Mouse (Mus musculus): ENCODE measurements around the gene Bcan.

Gene Bcan

GRCm38 (mm10) chr3:87996971-87997614 lies 2.9 kb downstream of the Bcan start:
- DNase-seq, result no peak

- DNase-seq, result no peak
These were observed 3.6 kb downstream of the Bcan start for GRCm38 (mm10) chr3:87996401-87996800.

GRCm38 (mm10) chr3:87995331-87995730 lies 4.7 kb downstream of the Bcan start:
- DNase-seq, result no peak

- no peak for DNase-seq
These were observed 6.6 kb downstream of the Bcan start for GRCm38 (mm10) chr3:87993436-87993835.

- no peak for DNase-seq
These were observed 10.1 kb downstream of the Bcan start for GRCm38 (mm10) chr3:87989935-87990334.

- no peak for DNase-seq
These were observed 12.0 kb downstream of the Bcan start for GRCm38 (mm10) chr3:87988068-87988467.

GRCm38 (mm10) chr3:87987633-87988032 lies 12.4 kb downstream of the Bcan start:
- DNase-seq, result no peak

- peak; percentile 79 for DNase-seq
These were observed 13.2 kb downstream of the Bcan start for GRCm38 (mm10) chr3:87986868-87987267.

GRCm38 (mm10) chr3:87985505-87986320 lies 14.3 kb downstream of the Bcan start:
- no peak for DNase-seq

- DNase-seq, result no peak
These were observed 15.9 kb downstream of the Bcan start for GRCm38 (mm10) chr3:87984094-87984493.

GRCm38 (mm10) chr3:87983627-87984026 lies 16.4 kb downstream of the Bcan start:
- DNase-seq, result no peak

GRCm38 (mm10) chr3:87982836-87983601 lies 17.0 kb downstream of the Bcan start:
- DNase-seq, result no peak

- DNase-seq, result no peak
These were observed 17.9 kb downstream of the Bcan start for GRCm38 (mm10) chr3:87981894-87982835.

- no peak for DNase-seq
These were observed 18.7 kb downstream of the Bcan start for GRCm38 (mm10) chr3:87981214-87981760.

- DNase-seq, result no peak
These were observed 19.3 kb downstream of the Bcan start for GRCm38 (mm10) chr3:87980728-87981127.

GRCm38 (mm10) chr3:87980085-87980484 lies 19.9 kb downstream of the Bcan start:
- no peak for DNase-seq

GRCm38 (mm10) chr3:87979493-87979892 lies 20.5 kb downstream of the Bcan start:
- DNase-seq, result no peak

GRCm38 (mm10) chr3:87974381-87974987 lies 25.5 kb downstream of the Bcan start:
- DNase-seq, result no peak

GRCm38 (mm10) chr3:87973593-87974380 lies 26.2 kb downstream of the Bcan start:
- DNase-seq, result no peak

GRCm38 (mm10) chr3:87972776-87973175 lies 27.3 kb downstream of the Bcan start:
- no peak for DNase-seq

- DNase-seq, result no peak
These were observed 27.8 kb downstream of the Bcan start for GRCm38 (mm10) chr3:87972203-87972664.

Data from cerebellum, adult 11-12 months (tissue).